ENCODE assay signal across 5 mouse cellular contexts in the genomic region with DNA sequence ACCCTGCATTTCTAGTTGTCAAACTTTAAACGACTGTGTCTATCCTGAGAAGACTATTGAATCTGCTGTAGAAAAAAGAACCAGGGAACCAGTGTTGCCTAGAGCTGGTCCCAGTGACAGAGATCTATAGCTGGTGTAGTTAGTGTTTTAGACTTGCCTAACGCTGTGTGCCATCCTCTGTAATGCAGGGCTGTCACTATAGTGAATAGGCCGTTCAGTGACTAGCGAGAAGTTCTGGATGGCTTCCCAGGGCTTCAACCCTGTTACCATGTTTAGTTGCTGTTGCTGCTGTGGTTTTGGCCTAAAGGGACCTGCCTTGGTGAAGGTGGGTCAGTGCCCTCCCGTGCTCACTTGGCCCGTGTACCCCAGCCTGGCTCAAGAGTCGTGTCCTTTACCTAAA. TPM values are rescaled to one million over a fixed set of nuclear protein-coding genes. Genes with fewer than 3 reads are reported as not detected.
DNase-seq lines count a peak whose midpoint lies in the region; ATAC-seq and TF ChIP-seq lines count a peak whose summit lies in the region.
"Not testable (repeated sequence)": the region's sequence is repeated elsewhere in the genome, so short reads cannot be mapped to it uniquely, and the experiment has no call there.

No protein-coding gene starts in this region.

- H3K4me2 ChIP-seq in hindbrain, embryonic 15.5 days; hindbrain, postnatal 0 days (ENCODE audit: low read depth, low read length); neural tube, embryonic 14.5 days (ENCODE audit: low read depth, low read length): not testable (repeated sequence)

- DNase-seq in heart, adult 11 months: peak; percentile 55
- DNase-seq in hindbrain, postnatal 0 days (ENCODE audit: low spot score): peak; percentile 13

- H3K36me3 ChIP-seq in hindbrain, embryonic 15.5 days; hindbrain, postnatal 0 days (ENCODE audit: insufficient read depth, low read length); neural tube, embryonic 14.5 days (ENCODE audit: control insufficient read depth, insufficient read depth, low read length): not testable (repeated sequence)

- not testable (repeated sequence) for H3K4me3 ChIP-seq in hindbrain, embryonic 15.5 days; hindbrain, postnatal 0 days (ENCODE audit: low read length); neural tube, embryonic 14.5 days (ENCODE audit: low read depth, low read length)

- not testable (repeated sequence) for H3K27ac ChIP-seq in hindbrain, embryonic 15.5 days (replicated peaks); hindbrain, postnatal 0 days; neural tube, embryonic 14.5 days (ENCODE audit: low read depth, low read length)

- 78% methylated on average over 7 of the region's 7 CpGs for WGBS in hindbrain, embryonic 15.5 days
- WGBS in hindbrain, postnatal 0 days: 62% methylated on average over 7 of the region's 7 CpGs
- WGBS in neural tube, embryonic 14.5 days: 76% methylated on average over 7 of the region's 7 CpGs

- peak; percentile 61; the same call in 1 of the 2 replicates for ATAC-seq in hindbrain, embryonic 15.5 days (ENCODE audit: low FRiP score, low read depth)
- not testable (repeated sequence) for ATAC-seq in hindbrain, postnatal 0 days
- ATAC-seq in monocyte, adult 5-6 weeks (replicated peaks; ENCODE audit: insufficient number of reproducible peaks, low FRiP score, low TSS enrichment, poor library complexity, severe bottlenecking): 0 out of 2 replicates have a peak, but pooled peaks have one; percentile 13
- ATAC-seq in neural tube, embryonic 14.5 days (ENCODE audit: low read depth): peak; percentile 54; the same call in 1 of the 2 replicates

- H3K9me3 ChIP-seq in hindbrain, embryonic 15.5 days; hindbrain, postnatal 0 days (ENCODE audit: low read length); neural tube, embryonic 14.5 days (ENCODE audit: control insufficient read depth, low read length): not testable (repeated sequence)

- not testable (repeated sequence) for TF ChIP-seq CTCF in hindbrain, postnatal 0 days (IDR thresholded peaks at IDR 0.05; ENCODE audit: low read depth)

- not testable (repeated sequence) for H3K4me1 ChIP-seq in hindbrain, embryonic 15.5 days (replicated peaks); hindbrain, postnatal 0 days (ENCODE audit: insufficient read depth, low read length); neural tube, embryonic 14.5 days (ENCODE audit: control insufficient read depth, insufficient read depth, low read length)

- H3K9ac ChIP-seq in hindbrain, embryonic 15.5 days; hindbrain, postnatal 0 days (replicated peaks; ENCODE audit: low read length); neural tube, embryonic 14.5 days (replicated peaks; ENCODE audit: low read depth, low read length): not testable (repeated sequence)

- H3K27me3 ChIP-seq in hindbrain, embryonic 15.5 days; hindbrain, postnatal 0 days (ENCODE audit: insufficient read depth, low read length); neural tube, embryonic 14.5 days (ENCODE audit: control insufficient read depth, insufficient read depth, low read length): not testable (repeated sequence)

RNA-seq across cellular contexts. Expression of a gene that starts 43.1 kb away (rescaled TPM):
- polyA plus RNA-seq in hindbrain, embryonic 15.5 days (2015; fragmentation: Nextera tagmentation; extraction: Ambion mirVana): 26.8 and 26.9 TPM in 2 replicates
- 20.9 and 32.0 TPM in 2 replicates for total RNA-seq in hindbrain, postnatal 0 days (2014; rRNA removed)
- polyA plus RNA-seq in hindbrain, postnatal 0 days (2015; fragmentation: Nextera tagmentation; extraction: Ambion mirVana): 23.3 and 23.5 TPM in 2 replicates
- total RNA-seq in monocyte, adult 5-6 weeks (2017): 54.3 to 120 TPM (median 68.3 TPM) in 3 replicates
- polyA plus RNA-seq in neural tube, embryonic 14.5 days (2014; fragmentation: Nextera tagmentation; extraction: Ambion mirVana): 28.4 and 32.3 TPM in 2 replicates
